Mouse (Mus musculus) hematopoietic stem cell, adult 5-6 weeks (primary cell): ENCODE results near the gene Fam20a. TPM values are rescaled to one million over a fixed set of nuclear protein-coding genes. Genes with fewer than 3 reads are reported as not detected.

Experiments used
- ATAC-seq, 2 experiments: fragments of 125-278 bp in 1 of 2; replicated peaks in 1 of 2; 2 replicates each; pipeline ENCODE4 v1.8.0; 2016 to 2017; ENCODE audit warnings: inconsistent platforms in 2 of 2, mild to moderate bottlenecking in 2 of 2, moderate number of reproducible peaks in 2 of 2, low read depth in 1 of 2, moderate TSS enrichment in 1 of 2; ENCODE audit not compliant: low FRiP score in 2 of 2, poor library complexity in 2 of 2, severe bottlenecking in 2 of 2, insufficient read depth in 1 of 2, low TSS enrichment in 1 of 2
- total RNA-seq: library from RNA; stranded (forward); fragments of 172-1452, 232-1000 nt; gene quantifications from 2 replicates; pipeline ENCODE4 v1.2.3, GENCODE M21; 2017

Gene Fam20a
- total RNA-seq, 1 experiment from 2014 or later, result not detected

GRCm38 (mm10) chr11:109649206-109649605 lies 72.9 kb downstream of the Fam20a start, which contains the start of gene Prkar1a:
Gene Prkar1a (plus strand): TSS chr11:109649405.
- no peak for ATAC-seq

GRCm38 (mm10) chr11:109648510-109648909 lies 73.6 kb downstream of the Fam20a start:
- peak; percentile 49 to 59 for ATAC-seq

- ATAC-seq, result no peak
Observed at GRCm38 (mm10) chr11:109641498-109642222, 80.4 kb downstream of the Fam20a start.

GRCm38 (mm10) chr11:109635871-109636395 lies 86.1 kb downstream of the Fam20a start:
- no peak for ATAC-seq

GRCm38 (mm10) chr11:109634928-109635327 lies 87.2 kb downstream of the Fam20a start:
- no peak for ATAC-seq

GRCm38 (mm10) chr11:109629021-109629521 lies 93.0 kb downstream of the Fam20a start:
- ATAC-seq, result no peak

GRCm38 (mm10) chr11:109628099-109628498 lies 94.0 kb downstream of the Fam20a start:
- no peak for ATAC-seq

GRCm38 (mm10) chr11:109627648-109628047 lies 94.4 kb downstream of the Fam20a start:
- ATAC-seq, result no peak

GRCm38 (mm10) chr11:109623238-109623637 lies 98.8 kb downstream of the Fam20a start:
- ATAC-seq, result no peak

- peak; percentile 13 to 30; a peak in 3 of 4 replicates for ATAC-seq
Observed at GRCm38 (mm10) chr11:109622518-109623037, 99.5 kb downstream of the Fam20a start.

GRCm38 (mm10) chr11:109621183-109621582 lies 100.9 kb downstream of the Fam20a start:
- peak; percentile 72 to 82; a peak in 3 of 4 replicates for ATAC-seq

GRCm38 (mm10) chr11:109620356-109620755 lies 101.7 kb downstream of the Fam20a start:
- no peak for ATAC-seq

Other genes with a start within 250 kb of the Fam20a start
- gene Arsg, start 248.9 kb downstream of the Fam20a start, total RNA-seq, result 1.2 and 4.4 TPM in 2 replicates
- gene Slc16a6, start 248.7 kb downstream of the Fam20a start, total RNA-seq, result 9.4 and 10.8 TPM in 2 replicates
- 3.8 and 4.1 TPM in 2 replicates for gene Wipi1, start 110.3 kb downstream of the Fam20a start, total RNA-seq
- 129 and 145 TPM in 2 replicates for gene Prkar1a, start 72.9 kb downstream of the Fam20a start, total RNA-seq
- gene 1700012B07Rik, start 105.8 kb upstream of the Fam20a start, total RNA-seq, result not detected in 2 replicates